Mouse (Mus musculus): ENCODE measurements around the gene Ephx4. TPM values are rescaled to one million over a fixed set of nuclear protein-coding genes. Genes with fewer than 3 reads are reported as not detected.
A peak's percentile ranks its signal among the peaks of the same experiment; 100 is the strongest.

Ephx4 gene
- total RNA-seq, 2 experiments from 2014 or later, result 73.7 to 91.4 TPM

DNA sequence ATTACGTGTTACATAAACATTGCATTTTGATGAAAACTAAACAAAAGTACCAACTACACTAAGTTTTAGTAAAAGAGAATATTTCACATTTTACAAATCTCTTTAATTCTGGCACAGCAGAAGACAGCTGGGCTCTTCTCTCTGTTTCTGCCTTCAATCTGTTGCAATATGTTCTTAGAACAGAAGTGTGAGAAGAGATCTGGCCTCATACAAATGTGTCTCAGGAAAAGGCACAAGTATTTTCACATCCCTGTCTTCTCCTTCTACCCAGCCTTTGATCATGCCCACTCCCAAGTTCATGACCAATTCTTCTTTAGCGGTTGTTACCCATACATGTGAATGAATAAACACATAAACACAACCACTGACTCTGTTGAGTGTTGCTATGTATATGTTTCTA lies 12.6 kb downstream of the Ephx4 start:
- intact Hi-C loops (cut with DNase I), result no loop called here
- no peak for DNase-seq (ENCODE audit: low spot score in 2 of 2)

DNA sequence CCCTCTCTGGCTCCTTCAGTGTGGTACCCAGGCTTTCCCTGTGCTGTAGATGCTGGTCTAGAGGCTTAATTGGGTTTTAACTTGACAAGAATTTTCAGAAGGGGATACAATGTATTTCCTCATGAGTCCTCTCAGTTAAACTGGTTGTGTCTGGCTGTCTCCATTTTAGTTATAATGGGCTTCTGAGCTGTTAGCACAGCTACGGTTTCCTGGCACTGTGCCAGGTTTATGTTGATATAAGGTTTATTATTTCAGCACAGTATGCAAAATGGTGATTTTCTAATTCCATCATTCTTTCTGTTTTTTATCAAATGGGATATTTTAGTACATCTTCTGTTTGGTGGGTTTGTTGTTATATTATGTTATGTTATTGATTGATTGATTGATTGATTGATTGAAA lies 19.1 kb downstream of the Ephx4 start:
- DNase-seq (ENCODE audit: low spot score in 2 of 2), result no peak
- intact Hi-C loops (cut with DNase I), result no loop called here

DNA sequence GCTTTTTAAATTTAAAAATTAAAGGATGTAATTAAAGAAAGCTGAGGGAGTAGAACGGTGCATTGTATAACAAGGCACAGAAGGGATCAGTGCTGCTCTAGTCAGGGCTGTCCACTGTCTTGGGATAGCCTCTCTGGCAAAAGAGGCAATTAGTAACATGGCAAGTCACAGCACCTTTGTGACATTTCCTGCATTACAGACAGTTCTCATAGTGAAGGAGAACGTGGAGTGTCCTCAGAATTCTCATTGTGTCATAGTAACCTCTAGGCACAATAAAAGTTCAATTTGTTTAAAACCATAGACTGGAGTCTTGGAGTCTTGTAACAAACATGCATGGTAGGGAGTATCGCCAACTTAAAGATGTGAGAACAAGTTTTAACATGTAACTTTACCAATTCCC lies 28.7 kb downstream of the Ephx4 start, which contains the start of gene Lpcat2b:
Lpcat2b (plus strand) TSS at position 301 of the 400 bp plus-strand sequence.
- no peak for DNase-seq (ENCODE audit: low spot score in 2 of 2)
- intact Hi-C loops (cut with DNase I), result no loop called here

DNA sequence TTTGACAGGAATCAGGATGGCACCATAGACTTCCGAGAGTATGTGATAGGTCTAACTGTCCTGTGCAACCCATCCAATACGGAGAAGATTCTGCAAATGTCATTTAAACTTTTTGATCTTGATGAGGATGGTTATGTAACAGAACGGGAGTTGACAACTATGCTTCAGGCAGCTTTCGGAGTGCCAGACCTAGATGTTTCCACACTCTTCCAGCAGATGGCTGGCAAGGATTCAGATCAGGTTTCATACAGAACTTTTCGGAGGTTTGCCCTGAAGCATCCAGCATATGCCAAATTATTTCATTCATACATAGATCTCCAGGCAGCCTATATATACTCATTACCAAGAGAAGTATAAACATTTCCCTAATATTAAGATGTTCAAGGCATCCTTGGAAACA lies 31.5 kb downstream of the Ephx4 start:
- DNase-seq (ENCODE audit: low spot score in 2 of 2), result no peak
- intact Hi-C loops (cut with DNase I), result no loop called here

DNA sequence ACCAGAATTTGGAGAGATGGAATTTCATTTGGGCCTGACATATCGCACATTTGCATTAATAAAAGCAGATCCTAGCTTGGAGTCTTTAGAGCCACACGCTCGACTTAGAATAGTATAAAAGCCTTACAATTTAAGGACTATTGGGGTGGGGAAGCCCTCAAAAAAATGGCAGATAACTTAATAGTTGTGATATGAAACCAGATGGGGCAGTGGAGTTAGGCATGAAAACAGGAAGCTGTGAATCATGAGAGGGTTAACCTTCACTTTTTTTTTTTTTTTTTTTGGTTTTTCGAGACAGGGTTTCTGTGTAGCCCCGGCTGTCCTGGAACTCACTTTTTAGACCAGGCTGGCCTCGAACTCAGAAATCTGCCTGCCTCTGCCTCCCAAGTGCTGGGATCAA lies 33.6 kb downstream of the Ephx4 start:
- DNase-seq (ENCODE audit: low spot score in 2 of 2), result no peak
- intact Hi-C loops (cut with DNase I), result loop anchor here (5.0 kb wide), 1 partner anchor 61 kb away; no protein-coding TSS in a partner anchor

DNA sequence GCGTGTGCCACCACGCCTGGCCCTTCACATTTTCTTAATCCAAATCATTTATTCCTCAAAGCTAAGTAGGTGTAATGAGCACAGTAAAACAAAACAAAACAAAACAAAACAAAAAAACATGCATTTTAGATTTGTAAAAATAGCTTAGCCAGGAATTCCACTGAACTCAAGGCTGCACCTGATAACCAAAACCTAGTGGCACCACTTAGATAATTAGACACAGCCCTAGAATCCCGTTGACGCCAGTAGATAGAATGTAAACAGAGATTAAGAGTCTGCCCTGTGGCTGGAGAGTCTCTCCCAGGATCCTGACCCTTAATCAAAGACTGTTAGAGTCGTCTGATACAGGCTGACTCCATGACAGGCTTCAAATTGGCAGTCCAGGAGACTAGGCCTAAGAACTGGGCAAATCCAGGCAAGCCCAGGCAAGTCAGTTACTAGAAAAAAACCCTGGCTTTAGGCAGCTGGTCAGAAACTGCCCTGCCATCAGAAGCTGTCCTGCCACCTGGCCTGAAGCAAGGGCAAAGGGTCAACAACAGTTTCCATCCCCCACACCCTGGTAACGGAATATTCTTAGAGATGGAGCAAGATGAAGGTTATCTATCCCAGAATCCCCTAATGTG lies 34.2 kb downstream of the Ephx4 start:
- intact Hi-C loops (cut with DNase I), result loop anchor here (5.0 kb wide), 1 partner anchor 61 kb away; no protein-coding TSS in a partner anchor
- no peak for DNase-seq (ENCODE audit: low spot score in 2 of 2)

DNA sequence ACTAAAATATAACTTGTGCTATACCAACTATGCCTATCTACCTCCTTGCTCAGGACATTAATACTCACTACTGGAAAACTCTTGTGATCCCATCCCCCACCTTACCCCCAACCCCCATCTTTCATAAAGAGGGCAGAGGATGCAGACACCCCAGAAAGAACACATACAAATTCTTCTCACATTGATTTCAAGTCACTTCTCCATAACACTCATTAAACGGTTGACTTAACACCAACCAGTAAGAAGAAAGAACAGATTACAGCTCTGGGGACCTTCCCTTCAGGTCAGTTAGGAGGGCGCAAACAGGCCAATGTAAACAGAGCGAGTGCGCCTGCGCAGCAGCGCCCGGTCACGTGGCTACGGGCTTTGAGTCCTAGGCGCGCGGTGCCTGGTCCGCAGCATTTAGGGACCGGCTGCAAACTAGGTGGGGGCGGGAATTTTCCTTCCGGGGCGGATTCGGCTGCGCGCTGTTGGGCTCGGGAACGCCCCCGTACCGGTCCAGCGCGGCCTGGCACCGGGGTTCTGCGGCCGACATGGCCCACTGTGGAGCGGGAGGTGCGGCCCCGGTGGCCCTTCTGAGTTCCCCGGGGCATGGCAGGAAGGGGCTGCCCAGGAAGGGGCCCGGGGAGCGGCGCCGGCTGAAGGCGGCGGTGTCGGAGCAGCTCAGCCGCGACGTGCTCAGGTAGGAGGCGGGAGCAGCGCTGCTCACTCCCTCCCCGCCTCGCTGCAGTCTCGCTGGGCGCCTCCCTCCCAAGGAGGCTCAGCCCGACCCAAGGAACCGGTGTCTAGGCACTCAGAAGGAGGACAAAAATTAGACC lies 35.1 kb downstream of the Ephx4 start, which contains the start of gene Btbd8:
Btbd8 (plus strand) TSS at position 534 of the 818 bp plus-strand sequence.
- intact Hi-C loops (cut with DNase I), result loop anchor here (5.0 kb wide), 1 partner anchor 60 kb away; no protein-coding TSS in a partner anchor
- DNase-seq (ENCODE audit: low spot score in 2 of 2), result peak; percentile 90 to 91

DNA sequence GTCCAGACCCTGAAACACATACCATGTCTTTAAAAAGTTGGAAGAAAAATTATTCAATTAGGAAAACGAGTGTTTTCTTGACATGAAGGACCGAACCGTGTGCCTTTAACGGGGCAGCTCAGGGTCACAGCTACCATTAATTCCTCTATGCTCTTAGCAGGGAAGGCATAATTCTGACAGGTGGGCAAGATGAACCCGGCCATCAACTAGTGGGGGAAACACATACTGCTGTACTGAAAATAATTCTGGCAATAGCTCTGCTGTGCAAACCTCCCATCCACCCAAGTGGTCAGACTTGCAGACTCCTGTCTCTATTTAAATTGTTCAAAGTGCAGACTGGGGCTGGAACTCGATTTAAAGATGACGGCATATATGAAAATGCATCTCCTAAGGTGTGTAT lies 35.8 kb downstream of the Ephx4 start:
- intact Hi-C loops (cut with DNase I), result loop anchor here (5.0 kb wide), 1 partner anchor 59 kb away; no protein-coding TSS in a partner anchor
- DNase-seq (ENCODE audit: low spot score in 2 of 2), result no peak

DNA sequence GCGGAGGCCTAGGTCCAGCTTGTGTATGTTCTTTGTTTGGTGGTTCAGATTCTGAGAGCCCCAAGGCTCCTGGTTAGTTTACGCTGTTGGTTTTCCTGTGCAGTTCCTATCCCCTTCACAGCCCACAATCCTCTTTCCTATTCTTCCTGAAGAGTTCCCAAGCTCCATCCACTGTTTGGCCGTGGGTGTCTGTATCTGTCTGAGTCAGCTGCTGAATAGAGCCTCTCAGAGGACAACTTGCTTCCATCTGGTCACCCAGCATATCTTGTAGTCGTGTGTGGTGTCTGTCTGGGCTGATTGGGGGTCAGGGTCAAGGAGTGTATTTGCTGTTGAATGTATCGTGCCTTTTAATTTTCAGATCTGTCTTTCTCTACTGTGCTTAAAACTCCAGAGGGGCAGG lies 39.3 kb downstream of the Ephx4 start:
- no peak for DNase-seq (ENCODE audit: low spot score in 2 of 2)
- intact Hi-C loops (cut with DNase I), result loop anchor here (5.0 kb wide), 1 partner anchor 155 kb away; the partner anchor contains the start of genes Glmn and Rpap2

DNA sequence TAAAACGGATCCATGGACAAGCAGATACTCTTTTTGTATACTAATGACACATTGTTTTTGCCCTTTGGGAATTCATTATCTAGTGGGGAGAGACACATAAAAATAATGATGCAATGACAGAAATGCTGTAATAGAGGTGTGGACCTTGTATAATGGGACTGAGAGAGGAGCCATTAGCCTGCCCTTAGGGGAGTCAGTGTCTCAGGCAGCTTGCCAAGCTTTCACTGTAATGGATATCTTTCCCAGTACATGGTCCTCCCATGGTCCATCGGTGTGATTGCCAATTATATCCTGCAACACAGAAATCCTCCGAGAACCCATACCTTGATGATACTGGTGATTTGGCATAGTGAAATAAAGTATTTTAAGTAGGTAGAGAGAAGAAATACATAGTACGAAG lies 41.7 kb downstream of the Ephx4 start:
- DNase-seq (ENCODE audit: low spot score in 2 of 2), result no peak
- intact Hi-C loops (cut with DNase I), result loop anchor here (5.0 kb wide), 1 partner anchor 153 kb away; the partner anchor contains the start of genes Glmn and Rpap2

DNA sequence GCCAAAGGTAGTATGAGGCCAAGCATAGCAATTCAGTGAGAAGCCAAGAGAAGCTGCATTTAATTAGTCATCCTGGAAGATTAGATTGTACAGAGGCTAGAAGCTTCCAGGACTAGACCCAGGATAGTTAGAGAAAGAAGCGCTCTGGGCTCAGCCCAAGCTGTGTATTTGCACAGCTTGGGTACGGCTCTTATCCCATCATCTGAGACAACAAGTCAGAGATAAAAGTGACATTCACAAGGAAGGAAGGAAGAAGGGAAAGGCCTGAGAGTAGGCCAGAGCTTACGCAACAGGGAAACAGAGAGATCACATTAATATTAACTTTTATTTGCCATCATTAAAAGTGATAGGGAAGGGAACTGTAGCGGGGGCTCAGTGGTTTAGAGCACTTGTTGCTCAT lies 45.4 kb downstream of the Ephx4 start:
- intact Hi-C loops (cut with DNase I), result no loop called here
- no peak for DNase-seq (ENCODE audit: low spot score in 2 of 2)

DNA sequence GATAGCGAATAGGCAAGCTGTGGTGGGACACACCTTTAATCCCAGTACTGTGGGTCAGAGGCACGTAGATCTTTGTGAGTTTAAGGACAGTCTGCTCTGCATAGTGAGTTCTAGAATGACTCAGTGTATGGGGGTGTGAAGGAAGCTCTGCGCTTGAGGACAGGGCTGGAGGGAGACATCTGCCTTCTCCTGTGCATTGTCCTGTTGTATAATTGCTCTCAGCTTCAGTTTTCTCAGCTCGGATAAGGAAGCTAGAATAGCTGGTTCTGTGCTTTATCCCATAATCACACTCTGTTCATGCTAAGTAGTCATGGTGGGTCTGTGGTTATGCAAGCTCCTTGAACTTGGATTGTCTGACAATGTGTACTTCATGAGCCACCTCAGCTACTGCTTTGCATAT lies 46.2 kb downstream of the Ephx4 start:
- peak in 1 of 2 experiments; percentile 35 for DNase-seq (ENCODE audit: low spot score in 2 of 2)
- intact Hi-C loops (cut with DNase I), result no loop called here

DNA sequence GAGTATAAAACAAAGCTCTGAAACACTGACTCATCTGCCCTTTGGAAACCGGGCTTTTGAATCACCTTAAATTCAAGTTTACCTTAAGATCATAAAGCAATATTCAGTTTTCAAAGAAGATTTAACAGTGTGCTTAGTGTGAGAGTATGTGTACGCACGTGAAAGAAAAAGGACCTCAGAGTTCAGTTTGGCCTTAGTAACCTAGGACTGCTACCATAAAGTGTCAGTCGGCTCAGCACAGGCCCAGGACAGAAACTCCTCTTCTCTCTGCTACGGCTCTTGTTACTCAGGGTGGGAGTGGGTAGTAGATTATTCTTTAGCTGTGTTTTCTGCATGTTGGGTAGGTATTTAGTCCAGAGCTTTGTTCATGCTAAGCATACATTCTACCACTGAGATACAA lies 47.1 kb downstream of the Ephx4 start:
- DNase-seq (ENCODE audit: low spot score in 2 of 2), result no peak
- intact Hi-C loops (cut with DNase I), result no loop called here

DNA sequence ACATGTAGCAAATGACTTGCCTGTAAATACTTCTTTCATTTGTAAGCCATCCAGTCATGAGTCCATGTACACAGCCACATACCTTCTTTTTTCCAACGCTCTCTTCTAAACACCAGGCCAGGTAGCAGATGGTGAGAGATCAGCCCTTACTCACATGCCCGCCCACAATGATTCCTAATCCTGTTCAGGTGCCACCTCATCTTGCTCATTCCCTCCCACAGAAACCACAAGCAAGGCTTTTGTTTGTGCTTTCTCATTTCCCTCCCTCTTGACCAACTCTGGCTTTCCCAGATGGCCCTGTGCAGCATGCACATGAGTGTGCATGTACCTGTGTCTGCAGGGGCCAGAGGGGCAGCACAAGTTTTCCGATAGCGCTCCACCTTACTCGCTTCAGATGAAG lies 47.8 kb downstream of the Ephx4 start:
- intact Hi-C loops (cut with DNase I), result no loop called here

DNA sequence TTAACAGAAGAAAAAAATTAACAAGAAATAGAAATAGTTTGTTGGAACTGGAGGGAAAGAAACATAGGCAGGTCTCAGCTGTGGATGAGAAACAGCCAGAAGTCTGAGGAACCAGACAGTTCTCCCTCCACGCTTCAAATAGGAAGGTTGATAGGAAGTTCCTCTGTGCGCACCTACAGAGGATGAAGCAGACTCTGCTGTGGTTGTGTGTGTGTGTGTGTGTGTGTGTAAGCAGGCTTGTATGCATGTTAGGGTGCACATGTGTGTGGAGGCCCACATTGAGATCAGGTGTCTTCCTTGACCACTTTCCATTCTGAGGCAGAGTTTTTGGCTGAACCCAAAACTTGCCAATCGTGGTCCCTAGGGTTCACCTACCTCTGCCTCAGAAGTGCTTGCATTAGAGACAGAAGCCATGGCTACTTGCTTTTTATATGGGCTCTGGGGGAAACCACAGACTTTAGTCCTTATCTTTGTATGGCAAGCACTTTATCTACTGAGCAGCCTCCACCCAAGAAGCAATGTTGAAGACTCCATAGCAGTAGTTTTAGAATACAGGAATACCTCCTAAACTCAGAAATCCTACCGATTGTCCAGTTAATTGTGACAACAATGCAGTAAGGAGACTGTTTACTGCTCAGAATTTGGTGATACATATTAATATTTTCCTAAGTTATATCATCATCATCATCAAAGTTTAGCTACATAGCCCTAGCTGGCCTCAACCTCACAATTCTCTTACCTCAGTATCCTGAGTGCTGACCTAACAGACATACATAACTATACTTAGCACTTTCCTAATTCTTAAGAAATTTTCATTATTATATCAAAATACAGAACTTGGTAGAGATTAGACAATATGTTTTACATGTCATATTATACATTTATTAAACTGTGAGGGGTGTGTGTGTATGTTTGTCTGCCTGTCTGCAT lies 59.9 kb downstream of the Ephx4 start:
- intact Hi-C loops (cut with DNase I), result no loop called here
- DNase-seq (ENCODE audit: low spot score in 2 of 2), result no peak

More for the DNA sequence above, 47.8 kb downstream of the Ephx4 start:
- DNase-seq (ENCODE audit: low spot score in 2 of 2), result peak; percentile 37 to 58

DNA sequence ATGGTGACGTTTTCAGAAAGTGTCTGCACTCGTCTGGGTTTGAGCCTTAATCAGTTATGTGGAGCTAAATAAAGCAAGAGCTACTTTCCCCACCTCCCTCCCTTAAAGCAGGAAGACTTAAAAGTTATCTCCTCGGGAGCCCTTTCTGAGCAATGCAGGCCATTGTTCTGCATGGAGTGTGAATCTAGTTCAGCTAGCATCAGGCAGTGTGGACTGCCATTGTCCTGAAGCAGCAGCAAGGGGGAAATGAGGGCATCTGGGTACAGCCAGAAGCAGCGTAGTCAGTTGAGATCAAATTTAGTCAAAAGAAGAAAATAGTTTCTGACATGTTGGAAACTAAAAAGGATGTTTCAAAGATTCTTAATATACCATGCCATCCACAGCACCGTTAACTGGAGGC lies 64.0 kb downstream of the Ephx4 start:
- no peak for DNase-seq (ENCODE audit: low spot score in 2 of 2)
- intact Hi-C loops (cut with DNase I), result no loop called here

DNA sequence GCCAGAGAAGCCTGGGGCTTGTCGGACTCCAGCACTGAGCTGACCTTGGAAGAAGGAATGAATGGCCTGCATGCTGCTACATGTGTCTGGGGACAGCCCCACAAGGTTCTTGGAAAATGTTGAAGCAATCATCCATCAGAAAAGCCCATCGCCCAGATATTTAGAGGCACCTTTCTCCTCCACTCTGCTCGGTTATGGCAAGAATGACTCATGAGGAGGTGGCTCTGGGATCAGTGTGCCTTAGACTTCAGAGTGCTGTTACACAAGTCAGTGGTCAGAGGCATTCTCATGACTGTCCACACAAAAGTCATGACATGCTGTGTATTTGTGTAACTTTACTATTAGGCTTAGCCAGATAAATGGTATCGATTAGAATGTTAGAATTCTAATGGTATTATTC lies 64.6 kb downstream of the Ephx4 start:
- intact Hi-C loops (cut with DNase I), result no loop called here
- DNase-seq (ENCODE audit: low spot score in 2 of 2), result no peak

DNA sequence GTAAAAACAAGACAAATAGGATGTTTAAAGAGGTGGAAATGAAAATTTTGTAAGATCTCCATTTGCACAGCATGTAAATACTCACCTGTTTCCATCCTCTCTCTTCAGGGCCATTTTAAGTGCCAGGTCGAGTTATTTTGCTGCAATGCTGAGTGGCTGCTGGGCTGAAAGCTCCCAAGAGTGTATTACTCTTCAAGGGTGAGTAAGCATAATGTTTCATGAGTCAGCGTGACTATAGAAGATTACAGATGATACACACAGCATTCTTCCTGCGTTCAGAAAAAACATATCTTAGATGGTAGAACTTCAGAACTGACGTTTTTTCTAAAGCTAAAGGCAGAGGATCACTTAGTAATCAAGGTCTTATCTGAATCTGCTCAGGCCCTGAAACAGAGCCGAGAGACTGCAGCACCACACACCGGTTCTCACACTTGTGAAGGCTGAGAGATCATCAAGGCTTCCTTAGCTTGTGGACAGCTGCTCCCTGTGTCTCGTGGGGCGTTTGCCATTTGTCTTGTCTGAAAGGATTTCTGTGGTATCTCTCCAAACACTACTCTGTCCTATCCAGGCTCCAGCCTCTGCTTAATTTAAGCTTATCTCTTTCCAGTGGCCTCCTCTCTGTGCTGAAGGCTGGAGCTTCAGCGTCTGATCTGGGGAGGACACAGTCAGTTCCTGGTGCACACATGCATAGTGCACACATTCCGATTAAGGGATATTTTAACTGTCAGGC lies 68.2 kb downstream of the Ephx4 start:
- DNase-seq (ENCODE audit: low spot score in 2 of 2), result no peak
- intact Hi-C loops (cut with DNase I), result no loop called here
